Mouse (Mus musculus) stomach, embryonic 15.5 days (tissue): ENCODE results near the gene Rph3a. TPM values are rescaled to one million over a fixed set of nuclear protein-coding genes. Genes with fewer than 3 reads are reported as not detected.
"Not testable (repeated sequence)": the region's sequence is repeated elsewhere in the genome, so short reads cannot be mapped to it uniquely, and the experiment has no call there.

Experiments
- ATAC-seq: fragments of 200-750 bp; cut with Nextera tagmentation; 2 replicates; pipeline ENCODE4 v1.8.0; 2017; ENCODE audit warnings: low read depth, moderate number of reproducible peaks, moderate TSS enrichment; ENCODE audit not compliant: insufficient read depth, low FRiP score
- H3K27ac ChIP-seq: fragments of 300-500 bp; sonication (generic); 2 replicates; pipeline ENCODE4 v1.5.1; 2015; ENCODE audit warnings: mild to moderate bottlenecking, inconsistent platforms
- H3K27me3 ChIP-seq: fragments of 300-500 bp; sonication (generic); replicated peaks from 2 replicates; pipeline ENCODE4 v1.6.1; 2015; ENCODE audit warnings: inconsistent platforms
- H3K36me3 ChIP-seq: fragments of 300-500 bp; sonication (generic); 2 replicates; pipeline ENCODE4 v1.6.1; 2015; ENCODE audit warnings: inconsistent platforms
- H3K4me1 ChIP-seq: fragments of 300-500 bp; sonication (generic); 2 replicates; pipeline ENCODE4 v1.6.1; 2015; ENCODE audit warnings: inconsistent platforms
- H3K4me2 ChIP-seq: fragments of 300-500 bp; sonication (generic); 2 replicates; pipeline ENCODE4 v1.6.1; 2015; ENCODE audit warnings: mild to moderate bottlenecking, inconsistent platforms
- H3K4me3 ChIP-seq: fragments of 300-500 bp; sonication (generic); replicated peaks from 2 replicates; pipeline ENCODE4 v1.5.1; 2015; ENCODE audit warnings: inconsistent platforms
- H3K9ac ChIP-seq: fragments of 300-500 bp; sonication (generic); 2 replicates; pipeline ENCODE4 v1.6.1; 2015; ENCODE audit warnings: inconsistent platforms
- H3K9me3 ChIP-seq: fragments of 300-500 bp; sonication (generic); 2 replicates; pipeline ENCODE4 v1.6.1; 2016; ENCODE audit warnings: inconsistent platforms
- WGBS: fragments of 180-500 bp; shearing (Covaris S2); methylation state at CpG from one replicate; pipeline ENCODE4 v1.1.7; 2015; 5-methylcytosine and 5-hydroxymethylcytosine counted together
- polyA plus RNA-seq: library from polyadenylated mRNA; unstranded; fragments of >200 nt; fragmentation: Nextera tagmentation; extraction: Ambion mirVana; gene quantifications from 2 replicates; pipeline ENCODE4 v1.2.1, GENCODE M21; 2015

Rph3a gene
- polyA plus RNA-seq, 1 experiment from 2014 or later = 0.24 TPM

DNA sequence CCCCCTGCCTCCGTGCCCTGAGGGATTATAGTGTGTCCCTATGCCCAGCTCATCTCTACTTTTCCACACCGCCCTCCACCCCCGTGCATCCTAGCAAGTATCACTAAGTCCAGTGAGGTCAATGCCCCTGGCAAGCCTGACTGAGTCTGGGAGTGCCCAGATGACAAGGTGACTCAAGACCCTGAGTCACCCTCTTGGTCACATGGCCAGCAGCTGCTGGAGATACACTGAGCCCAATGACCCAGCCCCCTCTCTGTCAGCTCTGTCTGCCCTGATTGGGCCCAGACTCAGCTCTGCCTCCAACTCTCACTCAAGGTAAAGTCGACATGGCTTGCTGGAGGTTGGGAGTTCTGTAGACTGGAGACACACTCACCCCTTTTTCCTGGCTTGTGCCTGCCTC is 72.1 kb downstream of the Rph3a start:
- ATAC-seq = no peak
- no peak overlapping the region for H3K9ac ChIP-seq
- no peak overlapping the region for H3K4me2 ChIP-seq
- H3K9me3 ChIP-seq = no peaks in the 10 kb centered on the region
- WGBS = 68% methylated on average over 4 of the region's 4 CpGs
- H3K27me3 ChIP-seq = no peaks in the 10 kb centered on the region
- no peak overlapping the region for H3K4me3 ChIP-seq
- H3K36me3 ChIP-seq = no peaks in the 10 kb centered on the region
- no peaks in the 10 kb centered on the region for H3K4me1 ChIP-seq
- no peak overlapping the region for H3K27ac ChIP-seq

- no peaks in the 10 kb centered on the region for H3K27me3 ChIP-seq
- H3K4me2 ChIP-seq = no peak overlapping the region
- H3K36me3 ChIP-seq = no peaks in the 10 kb centered on the region
- H3K27ac ChIP-seq = no peak overlapping the region
- H3K4me3 ChIP-seq = no peak overlapping the region
- WGBS = 23% methylated on average over 5 of the region's 5 CpGs
- H3K9me3 ChIP-seq = no peaks in the 10 kb centered on the region
- no peak overlapping the region for H3K9ac ChIP-seq
- no peak for ATAC-seq
- H3K4me1 ChIP-seq = no peaks in the 10 kb centered on the region
Measured at GRCm38 (mm10) chr5:120933966-120934365, 75.9 kb downstream of the Rph3a start.

DNA sequence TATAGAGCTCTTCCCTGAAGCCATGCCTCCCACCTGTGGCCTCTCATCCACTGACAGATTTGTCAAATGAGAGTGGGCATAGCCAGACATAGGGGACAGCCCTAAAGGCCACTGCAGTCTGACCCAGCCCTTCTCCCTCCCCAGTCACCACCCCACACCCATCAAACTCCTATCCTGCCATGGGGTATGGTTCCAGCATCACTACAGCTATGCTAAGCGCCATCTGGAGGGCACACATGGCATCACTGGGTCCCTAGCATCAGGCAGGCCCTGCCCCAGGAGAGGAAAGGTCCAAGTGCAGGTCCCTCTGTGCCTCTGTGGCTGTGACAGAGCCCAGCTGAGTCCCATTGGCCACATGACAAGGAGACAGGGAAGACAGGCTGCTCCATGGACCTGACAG is 82.9 kb downstream of the Rph3a start:
- no peak overlapping the region for H3K27ac ChIP-seq
- no peak for ATAC-seq
- no peaks in the 10 kb centered on the region for H3K4me1 ChIP-seq
- 9% methylated on average over 1 of the region's 1 CpGs for WGBS
- no peak overlapping the region for H3K4me3 ChIP-seq
- no peaks in the 10 kb centered on the region for H3K9me3 ChIP-seq
- H3K9ac ChIP-seq = no peak overlapping the region
- no peak overlapping the region for H3K4me2 ChIP-seq
- no peaks in the 10 kb centered on the region for H3K36me3 ChIP-seq
- H3K27me3 ChIP-seq = no peaks in the 10 kb centered on the region

DNA sequence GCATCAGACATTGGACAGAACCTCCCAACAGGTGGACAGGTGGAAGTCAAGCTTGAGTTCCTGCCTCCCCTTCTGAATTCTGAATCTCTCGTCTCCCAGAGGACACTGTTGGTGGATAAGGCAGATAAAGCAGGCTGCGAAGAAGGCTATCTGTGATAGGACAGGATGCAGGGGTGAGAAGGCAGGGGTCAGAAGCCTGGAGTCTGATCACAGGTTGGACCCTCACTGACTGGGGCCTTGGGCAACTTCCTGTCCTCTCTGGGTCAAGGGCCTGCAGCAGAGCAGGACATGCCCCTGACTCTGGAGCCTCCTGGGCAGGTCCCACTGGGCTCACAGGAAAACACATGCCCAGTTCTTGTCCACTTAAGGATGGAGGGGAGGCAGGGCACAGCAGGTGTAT is 83.6 kb downstream of the Rph3a start:
- 58% methylated on average over 2 of the region's 2 CpGs for WGBS
- not testable (repeated sequence) for H3K9me3 ChIP-seq, ATAC-seq

GRCm38 (mm10) chr5:120924520-120924919 is 85.4 kb downstream of the Rph3a start:
- not testable (repeated sequence) for ATAC-seq, H3K27ac ChIP-seq, H3K4me1 ChIP-seq, H3K36me3 ChIP-seq, H3K4me3 ChIP-seq, H3K9ac ChIP-seq, H3K27me3 ChIP-seq, H3K9me3 ChIP-seq, H3K4me2 ChIP-seq
- 74% methylated on average over 4 of the region's 4 CpGs for WGBS

More for the DNA sequence above, 83.6 kb downstream of the Rph3a start:
- H3K4me3 ChIP-seq, H3K36me3 ChIP-seq, H3K4me2 ChIP-seq, H3K27ac ChIP-seq, H3K27me3 ChIP-seq, H3K4me1 ChIP-seq, H3K9ac ChIP-seq: not testable (repeated sequence)

DNA sequence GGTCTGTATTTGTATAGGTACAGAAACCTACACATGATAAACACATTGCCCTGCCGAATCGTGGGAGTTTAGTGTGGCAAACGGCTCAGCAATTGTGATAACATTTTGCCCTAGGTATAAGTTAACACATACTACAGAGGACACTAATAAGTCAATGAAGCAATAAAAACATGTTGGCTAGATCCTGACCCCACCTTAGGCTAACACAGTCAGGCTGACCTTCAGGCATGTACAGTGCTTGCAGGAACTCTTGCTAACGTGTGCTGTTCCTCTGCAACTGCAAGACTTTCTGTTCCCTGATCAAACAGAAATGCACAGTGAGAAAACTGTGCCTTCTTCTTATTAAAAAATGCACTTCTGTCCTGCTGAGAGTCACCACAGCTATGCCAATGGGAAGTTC is 85.9 kb downstream of the Rph3a start:
- H3K9me3 ChIP-seq = no peaks in the 10 kb centered on the region
- 53% methylated on average over 4 of the region's 4 CpGs for WGBS
- no peaks in the 10 kb centered on the region for H3K36me3 ChIP-seq
- H3K27me3 ChIP-seq = no peaks in the 10 kb centered on the region
- no peak overlapping the region for H3K27ac ChIP-seq
- no peak overlapping the region for H3K4me2 ChIP-seq
- H3K9ac ChIP-seq = no peak overlapping the region
- no peak overlapping the region for H3K4me3 ChIP-seq
- H3K4me1 ChIP-seq = no peaks in the 10 kb centered on the region
- ATAC-seq = no peak

DNA sequence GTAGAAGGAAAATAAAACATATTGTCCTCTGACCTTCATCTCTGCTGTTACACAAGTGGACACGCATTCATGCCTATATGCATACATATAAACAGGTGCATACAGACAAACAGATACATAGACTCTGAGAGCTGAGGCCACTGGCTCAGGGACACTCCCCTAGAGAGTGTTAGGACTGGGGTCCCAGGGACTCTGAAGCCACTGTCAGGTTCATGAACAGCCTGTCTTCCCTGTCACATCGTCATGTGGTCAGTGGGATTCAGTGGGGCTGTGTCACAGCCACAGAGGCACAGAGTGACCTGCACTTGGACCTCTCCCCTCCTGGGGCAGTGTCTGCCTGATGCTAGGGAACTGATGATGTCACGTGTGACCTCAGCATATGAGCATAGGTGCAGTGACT is 89.6 kb downstream of the Rph3a start:
- no peak for ATAC-seq
- Histone ChIP-seq H3K9ac (no peak overlapping the region), H3K4me3 (no peak overlapping the region), H3K9me3 (no peaks in the 10 kb centered on the region), H3K27me3 (no peaks in the 10 kb centered on the region), H3K4me2 (no peak overlapping the region), H3K36me3 (no peaks in the 10 kb centered on the region), H3K4me1 (no peaks in the 10 kb centered on the region), H3K27ac (no peak overlapping the region)
- 83% methylated on average over 3 of the region's 3 CpGs for WGBS

DNA sequence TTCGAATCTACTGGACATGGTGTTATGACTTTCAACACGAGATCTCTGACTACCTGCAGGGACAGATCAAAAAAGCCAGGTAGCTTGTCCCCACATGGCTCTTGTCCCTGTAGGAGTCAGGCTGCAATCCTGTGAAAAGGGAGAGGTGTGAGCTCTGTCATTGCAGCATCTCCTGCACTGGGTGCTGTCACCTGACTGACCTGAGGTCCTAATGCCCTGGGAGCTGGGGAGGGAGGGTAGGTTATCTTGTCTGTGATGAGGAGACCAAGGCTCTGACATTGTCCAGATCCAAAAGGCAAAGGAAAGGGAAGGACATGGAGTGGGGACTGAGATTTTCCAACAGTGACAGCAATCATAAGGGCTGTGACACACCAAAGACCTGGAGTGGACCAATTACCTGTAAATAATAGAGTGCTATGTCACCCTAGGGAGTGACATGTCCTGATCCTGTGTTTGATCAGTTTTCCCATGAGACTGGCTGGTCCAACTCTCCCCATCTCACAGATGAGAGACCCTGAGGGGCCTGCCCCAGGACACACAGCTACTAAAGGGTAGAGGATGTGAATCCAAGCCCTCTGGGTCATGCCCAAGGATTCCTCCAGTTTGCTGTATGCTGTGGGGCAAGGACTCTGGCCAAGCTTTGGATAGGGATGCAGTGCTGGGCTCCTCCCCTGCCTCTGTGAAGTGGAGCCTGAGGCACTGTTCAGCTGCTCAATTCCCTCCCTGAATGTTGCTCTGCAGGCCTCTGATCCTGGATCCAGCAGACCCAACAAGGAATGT is 90.5 kb downstream of the Rph3a start:
- H3K9me3 ChIP-seq, H3K27ac ChIP-seq, H3K9ac ChIP-seq, H3K36me3 ChIP-seq, H3K4me1 ChIP-seq, ATAC-seq, H3K4me3 ChIP-seq, H3K27me3 ChIP-seq, H3K4me2 ChIP-seq: not testable (repeated sequence)
- 62% methylated on average over 2 of the region's 2 CpGs for WGBS

- H3K9ac ChIP-seq, ATAC-seq, H3K36me3 ChIP-seq, H3K4me1 ChIP-seq, H3K9me3 ChIP-seq, H3K27ac ChIP-seq, H3K4me3 ChIP-seq, H3K27me3 ChIP-seq, H3K4me2 ChIP-seq: not testable (repeated sequence)
- WGBS = 43% methylated on average over 8 of the region's 8 CpGs
Measured at GRCm38 (mm10) chr5:120914204-120914603, 95.7 kb downstream of the Rph3a start, which contains the start of gene Oas1d. Gene Oas1d, plus strand, starts transcription at chr5:120914536.

- H3K27ac ChIP-seq = no peak overlapping the region
- no peak for ATAC-seq
- H3K36me3 ChIP-seq = no peaks in the 10 kb centered on the region
- H3K9ac ChIP-seq = no peak overlapping the region
- H3K27me3 ChIP-seq = no peaks in the 10 kb centered on the region
- no peaks in the 10 kb centered on the region for H3K4me1 ChIP-seq
- H3K9me3 ChIP-seq = no peaks in the 10 kb centered on the region
- 46% methylated on average over 7 of the region's 7 CpGs for WGBS
- H3K4me3 ChIP-seq = no peak overlapping the region
- no peak overlapping the region for H3K4me2 ChIP-seq
Measured at GRCm38 (mm10) chr5:120908196-120908920, 101.5 kb downstream of the Rph3a start.

- ATAC-seq = peak; percentile 43; the same call in 1 of the 2 replicates
- not testable (repeated sequence) for H3K9ac ChIP-seq, H3K27ac ChIP-seq, H3K27me3 ChIP-seq, H3K4me1 ChIP-seq, H3K4me3 ChIP-seq, H3K9me3 ChIP-seq, H3K36me3 ChIP-seq
- H3K4me2 ChIP-seq = 0 out of 2 replicates have a peak within 1 kb of the TSS, but pooled peaks have one; percentile 23
- WGBS = 36% methylated on average over 9 of the region's 12 CpGs
Measured at GRCm38 (mm10) chr5:120906791-120907733, 102.8 kb downstream of the Rph3a start, which contains the start of gene Oas1a. Gene Oas1a, minus strand, starts transcription at chr5:120907521.
